Mouse (Mus musculus): ENCODE measurements around the gene Tars2. TPM values are rescaled to one million over a fixed set of nuclear protein-coding genes. Genes with fewer than 3 reads are reported as not detected.

Tars2 gene
- total RNA-seq, 2 experiments from 2014 or later: 48.2 to 51.7 TPM

DNA sequence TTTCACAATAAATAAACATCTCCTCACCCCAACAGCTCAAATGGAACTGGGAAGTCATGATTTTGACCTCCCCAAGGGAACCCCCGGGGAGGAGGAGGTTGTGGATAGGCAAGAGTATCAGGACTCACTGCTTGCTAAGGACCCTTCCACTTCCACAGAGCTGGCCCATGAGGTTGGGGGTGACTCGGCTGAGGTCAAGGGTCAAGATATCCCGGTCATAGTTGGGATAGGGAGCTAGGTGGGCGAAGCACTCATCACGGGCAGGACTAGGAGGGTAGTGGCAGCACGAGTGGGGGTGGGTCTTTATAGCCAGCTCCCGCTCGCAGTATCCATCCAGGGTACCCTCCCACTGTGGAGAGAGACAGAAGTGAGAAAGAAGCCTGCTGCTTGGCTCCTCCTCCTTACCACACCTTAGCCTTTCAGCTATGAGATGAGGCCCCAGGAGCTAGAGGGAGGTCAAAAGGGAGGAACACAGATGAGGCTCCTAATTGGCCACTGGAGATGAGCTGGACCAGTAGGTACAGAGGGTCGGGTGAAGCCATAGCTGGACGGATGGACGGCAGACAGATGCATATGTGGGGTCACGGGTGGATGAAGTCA lies 24.8 kb downstream of the Tars2 start:
- no peak for DNase-seq (ENCODE audit: low spot score in 2 of 2)

DNA sequence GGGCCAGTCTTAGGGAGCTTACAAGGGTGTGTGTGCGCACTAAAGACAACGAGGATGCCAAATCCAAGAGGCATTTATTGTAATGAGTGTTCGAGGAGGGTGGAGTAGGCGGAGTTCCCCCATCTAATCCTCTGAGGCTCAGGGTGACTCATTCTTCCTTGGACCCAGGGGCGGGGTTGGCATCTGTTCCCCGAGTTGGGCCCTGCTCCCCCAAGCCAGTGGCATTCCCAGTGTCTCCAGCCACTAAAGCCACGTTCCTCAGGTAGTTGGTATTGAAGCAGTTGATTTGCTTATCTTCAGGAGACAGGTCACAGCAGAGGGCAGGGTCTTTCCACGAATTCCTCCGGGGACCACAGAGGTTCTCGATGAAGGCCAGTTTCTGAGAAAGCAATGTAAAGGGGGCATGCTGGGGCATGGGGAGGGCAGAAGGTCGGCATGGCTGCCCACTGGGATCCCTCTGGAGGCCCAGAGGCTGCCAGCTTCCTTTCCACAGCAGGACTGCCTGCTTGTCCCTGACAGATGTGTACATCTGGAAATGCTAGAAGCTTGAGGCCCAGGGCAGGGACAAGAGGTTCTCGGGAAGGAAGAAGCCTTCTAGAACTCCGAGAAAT lies 25.8 kb downstream of the Tars2 start:
- DNase-seq (ENCODE audit: low spot score in 2 of 2): no peak

DNA sequence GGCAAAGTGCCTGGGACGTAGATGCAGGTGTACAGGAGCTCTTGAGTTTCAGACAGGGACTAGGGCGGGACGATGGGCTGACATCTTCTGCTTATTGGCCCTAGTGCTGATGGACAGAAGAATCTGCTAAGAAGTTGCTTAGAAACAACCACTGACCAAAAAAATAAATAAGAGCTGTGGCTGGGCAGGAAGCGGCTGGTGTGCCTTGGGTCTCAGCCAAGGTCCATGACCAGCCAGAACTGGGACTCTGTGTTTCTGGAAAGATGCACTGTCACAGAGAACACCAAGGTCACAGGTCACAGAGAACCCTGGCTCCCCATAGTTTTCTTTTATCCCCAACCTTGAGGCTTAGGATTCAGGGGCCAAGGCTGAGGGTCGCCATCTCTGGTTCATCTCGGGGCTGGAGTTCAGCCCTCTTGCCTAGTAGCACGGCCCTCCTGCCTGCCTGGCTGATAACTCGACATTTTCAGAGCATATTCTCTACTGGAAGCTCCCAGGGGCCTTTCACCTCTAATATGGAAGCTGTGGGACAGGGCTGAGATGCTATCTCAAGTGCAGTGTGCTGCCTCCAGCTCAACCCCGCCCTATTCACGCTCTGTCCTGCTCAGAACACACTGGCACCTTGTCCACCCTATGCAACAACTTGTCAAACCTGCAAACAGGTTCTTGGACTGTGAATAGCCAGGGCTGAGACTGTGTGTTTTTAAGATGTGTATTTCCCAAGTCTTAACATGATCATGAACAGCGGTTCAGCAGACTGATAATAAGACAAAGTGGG lies 27.1 kb downstream of the Tars2 start:
- DNase-seq (ENCODE audit: low spot score in 2 of 2): no peak

DNA sequence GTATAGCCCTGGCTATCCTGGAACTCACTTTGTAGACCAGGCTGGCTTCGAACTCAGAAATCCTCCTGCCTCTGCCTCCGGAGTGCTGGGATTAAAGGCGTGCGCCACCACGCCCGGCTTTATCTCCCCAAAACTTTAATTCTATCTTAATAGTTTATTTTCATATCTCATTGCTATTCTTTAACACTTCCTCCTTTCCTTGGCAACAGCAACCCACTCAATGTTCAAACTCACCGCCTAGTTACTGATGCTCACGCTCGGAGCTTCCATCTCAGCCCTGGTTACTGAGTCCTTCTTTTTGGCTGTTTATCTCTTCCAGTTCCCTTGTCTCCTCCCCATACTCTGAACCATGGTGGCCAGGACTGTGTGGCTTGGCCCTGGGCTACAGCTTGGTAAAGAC lies 27.7 kb downstream of the Tars2 start:
- no peak for DNase-seq (ENCODE audit: low spot score in 2 of 2)

DNA sequence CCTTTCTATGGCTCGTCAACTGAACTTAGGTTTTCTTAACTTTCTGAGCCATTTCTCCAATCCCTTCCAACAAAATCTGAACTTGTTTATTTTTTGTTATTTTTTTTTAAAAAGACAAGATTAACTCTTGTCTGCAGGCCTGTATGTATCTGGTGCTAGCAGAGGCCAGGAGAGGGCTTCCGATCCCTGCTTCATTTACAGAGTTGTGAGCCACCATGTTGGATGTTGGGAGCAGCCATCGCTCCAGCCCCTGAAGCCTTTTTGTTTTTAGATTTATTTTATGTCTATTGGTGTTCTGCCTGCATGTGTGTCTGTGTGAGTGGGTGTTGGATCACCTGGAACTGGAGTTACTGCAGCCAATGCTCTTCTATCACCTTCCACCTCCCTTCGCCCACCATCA lies 28.2 kb downstream of the Tars2 start:
- no peak for DNase-seq (ENCODE audit: low spot score in 2 of 2)

DNA sequence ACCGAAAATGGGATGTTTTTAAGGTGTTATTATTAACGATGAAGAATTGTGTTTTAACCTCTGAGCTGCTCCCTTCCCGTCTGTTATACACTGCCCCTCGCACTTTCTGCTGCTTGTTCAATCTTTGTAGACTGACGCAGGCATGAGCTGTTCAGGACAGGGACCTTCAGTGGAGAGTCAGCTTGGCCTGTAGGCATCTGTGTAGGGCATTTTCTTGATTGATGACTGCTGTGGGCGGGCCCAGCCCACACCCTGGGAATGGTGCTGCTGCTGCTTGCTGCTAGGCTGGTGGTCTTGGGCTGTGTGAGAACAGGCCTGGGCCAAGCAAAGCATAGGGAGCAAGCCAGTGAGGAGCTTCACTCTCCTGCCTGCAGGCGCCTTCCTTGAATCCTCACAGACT lies 29.6 kb downstream of the Tars2 start:
- DNase-seq (ENCODE audit: low spot score in 2 of 2): no peak

DNA sequence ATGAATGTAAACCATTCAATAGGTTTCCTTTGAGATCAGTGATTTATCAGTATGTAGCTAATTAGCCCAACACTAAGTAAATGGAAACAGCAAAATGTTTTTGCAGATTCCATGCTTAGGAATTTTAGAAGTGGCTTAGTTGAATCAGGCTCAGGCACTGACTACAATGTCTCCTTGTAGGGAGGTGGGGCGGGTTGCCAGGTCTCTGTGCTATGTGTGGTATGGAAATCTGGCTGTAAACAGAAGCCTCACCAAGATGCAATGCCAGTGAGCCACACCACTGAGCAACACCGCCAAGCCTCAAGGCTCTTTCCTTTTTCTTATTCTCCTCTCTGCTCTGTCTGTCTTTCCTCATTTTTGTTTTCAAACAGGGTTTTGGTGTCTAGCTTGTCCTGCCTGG lies 31.1 kb downstream of the Tars2 start:
- DNase-seq (ENCODE audit: low spot score in 2 of 2): no peak

DNA sequence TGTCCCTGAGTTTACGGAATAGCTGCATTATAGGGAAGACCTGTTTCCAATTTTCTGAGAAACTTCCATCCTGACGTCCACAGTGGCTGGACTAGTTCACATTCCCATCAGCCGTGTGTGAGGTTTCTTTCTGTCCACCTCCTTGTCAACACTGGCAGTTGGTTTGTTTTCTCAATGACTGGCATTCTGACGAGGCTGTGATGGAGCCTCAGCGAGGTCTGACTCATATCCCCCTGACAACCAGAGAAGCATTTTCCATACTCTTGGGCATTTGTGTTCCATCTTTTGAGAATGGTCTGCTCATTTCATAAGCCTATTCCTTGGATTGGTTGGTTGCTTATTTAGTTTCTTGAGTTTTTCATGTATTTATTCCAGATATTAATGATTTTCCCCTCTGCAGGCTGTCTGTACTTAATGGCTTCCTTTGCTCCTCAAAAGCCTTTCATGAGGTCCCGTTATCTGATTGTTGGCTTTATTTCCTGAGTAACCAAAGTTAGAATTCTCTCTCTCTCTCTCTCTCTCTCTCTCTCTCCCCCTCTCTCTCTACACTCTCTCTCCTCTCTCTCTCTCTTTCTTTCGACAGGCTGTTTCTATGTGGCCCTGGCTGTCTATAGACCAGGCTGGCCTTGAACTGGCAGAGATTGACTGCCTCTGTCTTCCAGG lies 33.2 kb downstream of the Tars2 start:
- no peak for DNase-seq (ENCODE audit: low spot score in 2 of 2)

DNA sequence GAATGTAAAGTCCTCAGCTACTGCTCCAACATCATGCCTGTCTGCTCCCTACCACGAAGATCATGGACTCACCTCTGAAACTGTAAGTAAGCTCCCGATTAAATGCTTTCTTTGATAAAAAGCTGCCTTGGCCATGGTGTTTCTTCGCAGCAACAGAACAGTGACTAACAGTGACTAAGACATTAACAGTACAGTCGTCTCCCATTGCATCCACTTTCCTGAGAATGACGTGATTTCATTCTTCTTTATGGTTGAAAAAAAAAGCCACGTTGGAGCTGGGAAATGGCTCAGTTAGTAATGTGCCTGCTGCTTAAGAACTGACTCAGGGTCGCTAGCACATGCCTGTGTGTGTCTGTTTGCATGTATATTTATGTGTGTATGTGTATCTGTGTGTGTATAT lies 34.1 kb downstream of the Tars2 start:
- no peak for DNase-seq (ENCODE audit: low spot score in 2 of 2)

DNA sequence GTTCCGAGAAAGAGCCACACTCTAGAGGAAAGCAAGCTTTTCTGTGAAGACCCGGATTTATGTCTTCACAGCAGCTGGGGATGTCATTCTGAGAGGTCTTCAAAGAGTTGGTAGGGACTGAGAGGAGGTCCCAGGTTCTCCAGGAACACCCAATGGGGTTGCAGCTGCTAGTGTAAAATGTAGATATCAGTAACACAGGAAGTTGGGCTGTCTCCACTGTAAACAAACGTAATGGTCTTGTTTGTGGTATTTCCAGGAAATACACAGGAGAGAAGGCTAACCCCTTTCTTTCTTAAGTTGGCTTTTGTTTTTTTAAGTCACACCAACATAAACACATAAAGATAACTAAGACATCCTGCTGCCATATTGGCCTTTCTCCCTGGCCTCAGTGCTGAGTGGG lies 37.6 kb downstream of the Tars2 start:
- no peak for DNase-seq (ENCODE audit: low spot score in 2 of 2)

DNA sequence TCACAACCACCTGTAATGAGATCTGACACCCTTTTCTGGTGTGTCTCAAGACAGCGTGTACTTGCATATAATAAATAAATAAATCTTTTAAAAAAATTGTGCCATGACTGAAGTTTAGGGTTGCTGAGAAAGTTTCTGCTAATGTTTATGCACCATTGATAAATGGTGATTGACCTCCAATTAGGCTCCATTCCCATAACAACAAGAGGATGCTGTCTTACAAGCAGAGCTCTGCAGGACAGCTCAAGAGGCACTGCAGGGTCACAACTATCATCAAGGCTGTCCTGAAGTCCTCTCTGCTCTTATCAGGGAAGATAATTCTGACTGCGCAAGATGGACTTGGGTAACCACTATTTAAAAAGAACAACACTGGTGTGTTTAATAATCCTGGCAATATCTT lies 41.9 kb downstream of the Tars2 start:
- DNase-seq (ENCODE audit: low spot score in 2 of 2): no peak

DNA sequence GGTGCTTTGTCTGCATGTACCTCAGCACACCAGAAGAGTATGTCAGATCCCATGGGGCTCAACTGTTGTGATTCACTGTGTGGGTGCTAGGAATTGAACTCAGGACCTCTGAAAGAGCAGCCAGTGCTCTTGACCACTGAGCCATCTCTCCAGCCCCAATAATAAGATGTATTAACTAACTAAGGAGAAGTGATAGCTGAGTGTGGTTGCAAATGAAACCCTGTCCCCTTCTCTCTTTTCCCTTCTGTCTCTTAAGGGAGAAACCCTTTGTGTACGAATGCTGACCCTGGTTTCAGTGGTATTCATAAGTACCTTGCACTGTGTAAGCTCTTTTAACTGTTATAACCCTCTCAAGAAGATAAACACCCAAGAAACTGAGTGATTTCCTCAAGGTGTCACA lies 43.9 kb downstream of the Tars2 start:
- DNase-seq (ENCODE audit: low spot score in 2 of 2): no peak

DNA sequence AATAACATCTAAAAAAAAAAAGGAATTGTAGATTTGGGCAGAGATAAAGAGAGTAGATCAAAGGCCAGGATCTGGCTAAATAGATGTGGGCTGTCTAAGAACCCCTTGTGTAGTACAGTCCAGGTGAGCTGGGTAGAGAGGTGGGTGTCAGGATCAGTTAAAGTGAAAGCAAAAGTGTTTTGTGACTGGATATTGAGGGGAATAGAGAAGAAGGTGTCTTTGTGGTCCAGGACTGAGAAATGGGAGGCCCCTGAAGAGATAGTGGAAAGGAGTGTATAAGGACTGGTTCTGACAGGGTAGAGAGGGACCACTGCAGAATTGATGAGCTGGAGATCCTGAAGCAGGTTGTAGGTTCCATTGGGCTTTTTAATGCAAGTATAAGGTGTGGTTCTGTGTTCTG lies 50.0 kb downstream of the Tars2 start:
- DNase-seq (ENCODE audit: low spot score in 2 of 2): no peak

DNA sequence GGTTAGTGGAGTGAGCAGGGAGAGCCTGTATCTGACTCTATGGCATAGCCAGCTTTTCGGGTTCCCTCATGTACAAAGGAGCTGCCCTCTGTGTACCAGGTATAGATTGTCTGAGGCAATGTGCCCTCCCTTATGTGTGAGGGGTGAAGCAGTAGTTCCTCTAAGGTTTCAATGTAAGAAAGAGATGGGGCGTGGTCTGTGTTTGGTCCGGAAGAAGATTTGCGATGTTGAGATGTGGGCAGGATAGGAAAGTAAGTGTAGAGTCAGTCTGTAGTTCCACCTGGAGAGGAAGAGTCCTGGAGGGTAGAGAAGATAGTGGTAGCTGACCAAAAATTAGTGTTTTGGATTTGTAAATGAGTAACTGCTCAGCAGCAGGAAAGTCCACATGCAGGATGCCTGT lies 51.0 kb downstream of the Tars2 start:
- DNase-seq (ENCODE audit: low spot score in 2 of 2): no peak

DNA sequence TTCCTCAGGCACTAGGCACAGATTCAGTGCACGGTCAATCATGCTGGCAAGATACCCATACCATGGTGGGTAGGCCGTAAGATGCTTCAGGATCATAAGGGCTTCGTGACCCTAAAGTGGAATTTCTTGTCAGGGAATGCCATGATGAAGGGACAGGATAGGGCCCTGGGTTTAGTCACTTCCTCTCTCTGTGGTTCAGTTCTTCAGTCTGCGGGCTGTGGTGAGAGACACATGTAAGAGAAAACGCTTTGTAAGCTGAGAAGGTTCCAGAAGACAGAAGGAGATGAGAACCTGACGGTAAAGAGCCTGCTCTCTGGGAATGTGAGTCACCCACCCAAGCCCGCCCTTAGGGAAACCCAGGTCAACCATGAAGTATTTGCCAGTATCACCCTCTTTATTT lies 52.5 kb downstream of the Tars2 start:
- DNase-seq (ENCODE audit: low spot score in 2 of 2): no peak

DNA sequence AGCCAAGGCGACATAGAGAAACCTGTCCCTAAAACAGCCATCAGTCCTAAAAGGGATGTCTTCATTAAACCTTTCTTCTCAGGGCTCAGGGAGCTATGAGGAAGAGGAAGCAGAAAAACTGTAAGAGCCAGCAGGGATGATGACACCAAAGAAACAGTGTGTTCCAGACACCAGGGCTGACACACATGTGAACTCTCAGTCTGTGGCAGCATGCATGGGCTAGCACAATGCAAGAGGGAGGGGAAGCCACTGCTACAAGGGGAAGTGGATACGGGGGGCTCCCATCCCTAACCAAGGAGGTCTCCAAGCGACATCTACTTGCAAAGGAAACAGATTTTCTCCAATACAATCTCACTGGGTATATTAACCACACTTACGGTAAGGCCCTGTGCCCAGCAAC lies 53.7 kb downstream of the Tars2 start:
- no peak for DNase-seq (ENCODE audit: low spot score in 2 of 2)

DNA sequence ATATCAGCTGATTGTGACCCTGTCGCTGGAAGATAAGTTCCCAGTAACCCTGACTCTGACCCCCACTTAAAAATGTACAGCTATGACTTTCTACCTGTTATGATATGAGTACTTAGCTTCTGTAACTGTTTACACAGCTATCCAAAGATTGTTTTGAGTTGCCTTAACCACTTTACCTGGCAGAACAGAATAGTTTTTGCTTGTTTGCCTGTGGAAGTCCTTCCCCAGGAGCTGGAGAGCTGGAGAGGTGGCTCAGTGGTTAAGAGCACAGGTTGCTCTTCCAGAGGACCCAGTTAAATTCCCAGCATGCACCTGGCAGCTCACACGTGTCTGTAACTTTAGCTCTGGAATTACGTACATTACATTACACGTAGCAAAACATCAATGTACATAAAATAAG lies 55.4 kb downstream of the Tars2 start:
- DNase-seq (ENCODE audit: low spot score in 2 of 2): no peak

DNA sequence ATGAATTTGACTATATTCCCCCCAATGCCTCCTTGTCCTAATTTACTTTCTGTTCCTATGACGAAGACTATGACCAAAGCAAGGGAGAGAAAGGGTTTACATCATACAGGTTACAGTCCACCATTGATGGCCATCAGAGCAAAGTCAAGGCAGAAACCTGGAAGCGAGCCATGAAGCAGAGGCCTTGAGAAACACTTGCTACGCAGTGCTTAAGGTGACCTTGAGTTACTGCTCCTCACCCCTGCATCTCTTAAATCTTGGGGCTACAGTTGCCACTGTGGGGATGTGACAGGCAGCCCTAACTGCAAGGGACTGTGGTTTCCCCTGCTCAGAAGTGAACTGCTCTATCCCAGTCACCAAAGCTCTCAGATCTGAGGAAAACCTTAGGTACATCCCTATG lies 56.7 kb downstream of the Tars2 start:
- DNase-seq (ENCODE audit: low spot score in 2 of 2): no peak

DNA sequence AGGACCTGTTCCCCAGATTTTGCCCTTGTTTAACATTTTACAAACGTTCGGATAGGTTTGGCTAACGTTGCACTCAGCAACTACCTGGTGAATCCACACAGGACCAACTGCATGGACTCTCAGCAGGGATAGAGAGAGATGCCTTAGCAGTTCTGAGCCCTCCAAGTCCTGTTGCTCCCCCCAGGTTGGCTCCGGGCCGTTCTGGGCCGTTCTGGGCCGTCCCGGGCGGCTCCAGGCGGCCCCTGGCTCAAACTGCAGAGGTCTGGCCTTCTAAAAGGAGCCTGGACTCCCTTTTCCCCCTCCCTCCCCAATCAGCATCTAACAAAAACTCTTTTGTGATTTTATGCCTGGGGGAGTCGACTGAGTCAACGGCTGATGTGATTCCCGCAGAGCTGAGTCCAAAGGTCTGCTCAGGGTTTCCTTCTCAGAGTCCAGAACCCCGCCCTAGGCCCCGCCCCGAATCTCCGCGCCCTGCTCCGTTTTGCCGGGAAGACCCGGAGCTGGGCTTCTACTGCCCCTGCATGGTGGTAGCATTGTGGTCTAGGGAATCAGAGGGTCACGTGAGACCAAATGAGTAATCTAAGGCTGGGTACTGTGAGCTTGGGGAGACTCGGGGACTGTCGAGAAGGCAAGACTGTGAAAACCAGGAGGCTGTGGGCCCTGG lies 58.0 kb downstream of the Tars2 start:
- DNase-seq (ENCODE audit: low spot score in 2 of 2): peak in 1 of 2 experiments; percentile 66

DNA sequence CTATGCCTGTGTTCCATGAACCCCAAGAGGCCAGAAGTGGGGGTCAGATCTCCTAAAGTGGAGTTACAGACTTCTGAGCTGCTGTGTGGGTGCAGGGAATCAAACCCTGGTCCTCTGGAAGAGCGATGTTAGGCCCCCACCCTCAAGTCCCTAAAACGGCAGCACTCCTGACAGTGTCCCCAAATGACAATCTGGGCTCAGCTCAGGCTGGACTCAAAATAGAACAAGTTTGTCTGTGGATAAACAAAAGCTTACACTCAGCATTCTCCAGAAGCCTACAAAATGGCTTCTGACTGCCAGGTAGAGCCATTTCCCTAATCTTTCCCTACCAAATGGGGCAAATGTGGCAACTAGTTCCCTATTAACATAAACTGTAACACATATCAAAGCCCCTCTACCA lies 58.9 kb downstream of the Tars2 start:
- DNase-seq (ENCODE audit: low spot score in 2 of 2): no peak

DNA sequence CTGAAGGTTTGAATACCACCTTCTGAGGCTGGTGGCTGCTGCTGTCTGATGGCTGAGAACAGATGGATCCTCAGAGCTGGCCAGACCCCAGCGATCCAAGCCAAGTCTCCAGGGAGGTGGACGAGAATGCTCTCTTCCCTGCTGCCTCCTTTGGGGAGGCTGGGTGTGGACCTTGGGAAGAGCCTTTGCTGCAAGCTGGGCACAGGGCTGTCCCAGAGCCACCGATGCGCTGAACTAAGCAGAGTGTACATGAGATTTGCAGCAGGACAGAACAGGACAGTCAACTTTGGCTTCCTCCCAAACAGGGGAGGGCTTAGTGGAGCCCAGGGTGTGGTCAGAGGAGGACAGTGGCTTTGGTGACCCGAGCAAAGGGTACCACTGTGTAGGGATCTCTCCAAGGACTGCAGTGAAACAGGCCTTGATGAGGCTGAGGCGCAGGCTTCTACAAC lies 59.7 kb downstream of the Tars2 start:
- DNase-seq (ENCODE audit: low spot score in 2 of 2): no peak

DNA sequence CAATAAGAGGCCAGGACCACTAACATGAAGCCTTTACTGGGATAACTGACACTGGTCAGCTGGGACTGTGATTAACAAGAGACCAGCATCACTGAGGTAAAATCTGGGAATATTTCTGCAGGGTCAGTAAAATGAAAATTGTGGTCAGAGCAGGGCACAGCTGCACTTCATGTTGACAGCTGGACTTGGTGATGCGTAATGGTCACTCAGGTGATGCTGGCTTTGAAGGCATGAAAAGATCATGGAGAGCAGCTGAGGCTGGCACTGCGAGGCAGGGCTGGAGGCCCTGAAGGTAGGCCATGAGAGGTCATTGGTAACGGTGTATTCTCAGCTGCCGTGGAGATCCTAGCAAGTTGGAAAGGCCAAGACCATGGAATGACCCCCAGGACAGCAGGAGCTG lies 61.7 kb downstream of the Tars2 start:
- DNase-seq (ENCODE audit: low spot score in 2 of 2): no peak

Data from adrenal gland, postnatal 4 days (tissue).